Mouse (Mus musculus) E14TG2a.4 (cell line): ENCODE measurements around the gene Paox.
"Not testable (repeated sequence)": the region's sequence is repeated elsewhere in the genome, so short reads cannot be mapped to it uniquely, and the experiment has no call there.

Source experiments
- H3K27me3 ChIP-seq: 2 replicates; pipeline ENCODE4 v1.6.1; 2014; ENCODE audit warnings: low read length, control low read depth; ENCODE audit not compliant: insufficient read depth
- H3K36me3 ChIP-seq: 2 replicates; pipeline ENCODE4 v1.6.1; 2014; ENCODE audit warnings: low read length, control low read depth; ENCODE audit not compliant: insufficient read depth
- H3K4me1 ChIP-seq: replicated peaks from 2 replicates; pipeline ENCODE4 v1.6.1; 2014; ENCODE audit warnings: low read depth, low read length, control low read depth
- H3K4me3 ChIP-seq: replicated peaks from 2 replicates; pipeline ENCODE4 v1.5.1; 2014; ENCODE audit warnings: mild to moderate bottlenecking, low read length
- H3K9me3 ChIP-seq: 2 replicates; pipeline ENCODE4 v1.6.1; 2014; ENCODE audit warnings: low read length, control low read depth
- CTCF ChIP-seq: conservative IDR thresholded peaks from 2 replicates; pipeline ENCODE4 v1.5.1; 2014; ENCODE audit warnings: low read length
- NANOG ChIP-seq: IDR thresholded peaks from 2 replicates; pipeline ENCODE4 v1.6.1; 2014; ENCODE audit warnings: borderline replicate concordance, low read length, mixed read lengths
- POU5F1 ChIP-seq: IDR thresholded peaks from 2 replicates; pipeline ENCODE4 v1.6.1; 2014; ENCODE audit warnings: low read length, borderline replicate concordance

Gene Paox

GRCm38 (mm10) chr7:140126022-140126350 is 10.4 kb downstream of the Paox start:
- Histone ChIP-seq H3K4me3 (peak overlapping the region; percentile 95), H3K4me1 (peaks cover 45% of the 10 kb centered on the region), H3K36me3 (peaks cover 41% of the 10 kb centered on the region), H3K27me3 (no peaks in the 10 kb centered on the region), H3K9me3 (no peaks in the 10 kb centered on the region)
- TF ChIP-seq NANOG (no peak), POU5F1 (no peak), CTCF (no peak)

DNA sequence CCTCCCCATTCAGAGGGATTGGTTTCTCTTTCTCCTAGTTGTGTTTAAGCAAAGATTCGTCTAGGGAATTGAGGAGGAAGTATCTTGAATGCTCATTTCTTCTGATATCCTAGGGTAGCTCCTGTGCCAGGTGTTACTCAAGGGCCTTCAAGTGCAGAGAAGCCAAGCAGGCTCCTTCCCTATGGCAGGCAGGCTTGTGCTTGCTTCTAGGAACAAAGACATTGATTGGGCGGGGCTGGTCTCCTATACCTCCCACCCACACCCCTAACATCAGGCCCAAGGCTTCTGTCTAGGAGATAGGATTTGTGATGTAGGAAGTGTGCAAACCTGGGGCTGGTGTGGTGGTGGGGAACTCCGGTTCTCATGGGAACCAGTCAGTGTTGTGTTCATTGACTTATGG is 11.3 kb downstream of the Paox start:
- Histone ChIP-seq H3K9me3 (no peaks in the 10 kb centered on the region), H3K27me3 (no peaks in the 10 kb centered on the region), H3K4me1 (peaks cover 42% of the 10 kb centered on the region), H3K36me3 (peaks cover 48% of the 10 kb centered on the region), H3K4me3 (peak overlapping the region; percentile 61)
- no peak for TF ChIP-seq POU5F1
- no peak for TF ChIP-seq CTCF
- TF ChIP-seq NANOG = no peak

DNA sequence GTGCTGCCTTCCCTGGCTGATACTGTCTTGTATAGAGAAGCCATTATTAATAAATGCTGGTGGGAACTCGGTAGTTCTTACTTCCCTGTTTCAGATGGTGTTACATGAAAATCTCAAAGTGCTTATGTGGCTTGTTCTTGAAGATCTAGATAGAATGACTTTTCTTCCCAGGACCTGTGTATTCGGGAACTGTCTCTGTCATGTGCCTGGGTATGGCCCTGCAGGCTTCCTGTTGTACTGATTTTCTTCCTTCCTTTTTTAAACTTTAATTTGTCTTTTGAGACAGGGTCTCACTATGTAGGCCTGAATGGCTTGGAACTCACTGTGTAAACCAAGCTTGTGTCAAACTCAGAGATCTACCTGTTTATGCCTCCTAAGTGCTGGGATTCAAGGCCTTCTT is 12.3 kb downstream of the Paox start:
- Histone ChIP-seq H3K9me3 (no peaks in the 10 kb centered on the region), H3K4me1 (peaks cover 32% of the 10 kb centered on the region), H3K27me3 (no peaks in the 10 kb centered on the region), H3K4me3 (no peak overlapping the region), H3K36me3 (peaks cover 58% of the 10 kb centered on the region)
- no peak for TF ChIP-seq CTCF
- TF ChIP-seq POU5F1 = no peak
- no peak for TF ChIP-seq NANOG

DNA sequence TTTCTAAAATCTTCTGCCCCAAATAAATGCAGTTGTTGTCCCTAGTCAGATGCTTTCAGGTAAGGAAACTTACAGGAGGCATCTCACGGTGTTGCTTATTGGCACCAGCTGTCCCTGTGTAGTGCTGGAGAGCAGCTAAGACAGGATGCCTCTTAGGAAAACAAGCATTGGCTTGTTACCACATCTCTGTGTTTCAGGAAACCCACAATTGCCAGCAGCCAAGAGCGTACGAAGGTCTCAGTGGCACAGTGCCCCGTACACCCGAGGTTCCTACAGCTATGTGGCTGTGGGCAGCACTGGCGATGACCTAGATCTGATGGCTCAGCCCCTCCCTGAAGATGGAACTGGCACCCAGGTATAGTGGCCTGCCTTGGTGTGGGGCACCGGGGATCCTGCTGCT is 16.6 kb downstream of the Paox start:
- peaks cover 81% of the 10 kb centered on the region for H3K36me3 ChIP-seq
- not testable (repeated sequence) for H3K4me3 ChIP-seq, H3K4me1 ChIP-seq, H3K27me3 ChIP-seq, H3K9me3 ChIP-seq

GRCm38 (mm10) chr7:140134033-140134432 is 18.4 kb downstream of the Paox start:
- not testable (repeated sequence) for H3K9me3 ChIP-seq, H3K4me3 ChIP-seq, H3K27me3 ChIP-seq
- H3K36me3 ChIP-seq = peaks cover 62% of the 10 kb centered on the region
- H3K4me1 ChIP-seq = peaks cover 13% of the 10 kb centered on the region

GRCm38 (mm10) chr7:140135106-140135770 is 19.6 kb downstream of the Paox start:
- Histone ChIP-seq H3K9me3 (no peaks in the 10 kb centered on the region), H3K27me3 (no peaks in the 10 kb centered on the region), H3K4me1 (peaks cover 13% of the 10 kb centered on the region), H3K4me3 (no peak overlapping the region), H3K36me3 (peaks cover 62% of the 10 kb centered on the region)
- TF ChIP-seq POU5F1 (no peak), CTCF (no peak), NANOG (no peak)

DNA sequence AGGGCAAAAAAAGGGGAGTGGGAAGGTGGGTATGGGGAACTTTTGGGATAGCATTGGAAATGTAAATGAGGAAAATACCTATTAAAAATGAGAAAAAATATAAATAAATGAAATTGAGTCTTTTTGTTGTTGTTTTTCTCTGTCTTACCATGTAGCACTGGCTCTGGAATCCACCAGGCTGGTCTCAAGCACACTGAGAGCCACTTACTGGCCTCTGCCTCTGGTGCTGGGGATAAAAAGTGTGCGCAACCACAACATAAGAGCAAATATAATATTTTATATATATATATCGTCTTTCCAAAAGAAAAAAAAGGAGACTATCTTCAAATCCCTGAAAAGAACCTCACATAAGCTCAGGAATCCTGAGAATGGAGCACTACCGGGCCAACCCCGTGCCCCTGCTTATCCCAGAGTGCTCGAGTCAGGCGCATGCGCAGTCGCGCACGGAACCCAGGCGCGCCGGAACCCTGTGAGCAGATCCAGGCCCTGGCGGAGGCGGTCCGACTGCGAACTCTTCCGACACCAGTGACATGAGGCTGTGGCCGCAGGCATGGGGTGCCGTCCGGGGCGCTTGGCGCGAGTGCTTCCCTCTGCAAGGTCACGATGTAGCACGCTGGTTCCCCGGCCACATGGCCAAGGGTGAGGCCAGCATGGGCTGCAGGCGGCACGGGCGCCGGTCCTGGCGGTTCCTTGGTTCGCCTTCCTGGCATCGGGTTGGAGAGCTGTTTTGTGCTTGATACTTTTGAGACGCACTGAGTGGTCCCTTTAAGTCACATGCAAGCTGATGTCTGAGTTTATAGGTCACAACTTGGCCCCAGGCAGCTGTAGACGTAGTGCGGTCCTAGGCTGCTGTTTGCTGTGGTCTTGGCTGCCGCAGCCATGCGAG is 21.8 kb downstream of the Paox start, which contains the start of gene Mtg1:
Gene Mtg1, plus strand, starts transcription at position 430 of the 886 bp plus-strand sequence.
- H3K27me3 ChIP-seq = no peaks in the 10 kb centered on the region
- H3K9me3 ChIP-seq = no peaks in the 10 kb centered on the region
- peaks cover 16% of the 10 kb centered on the region for H3K4me1 ChIP-seq
- peak within 1 kb of the TSS; percentile 91 for H3K4me3 ChIP-seq
- TF ChIP-seq CTCF (no peak), POU5F1 (no peak), NANOG (no peak)
- peaks cover 51% of the 10 kb centered on the region for H3K36me3 ChIP-seq

- Histone ChIP-seq H3K9me3 (no peaks in the 10 kb centered on the region), H3K4me3 (peak overlapping the region; percentile 91), H3K36me3 (peaks cover 45% of the 10 kb centered on the region), H3K4me1 (peaks cover 16% of the 10 kb centered on the region), H3K27me3 (no peaks in the 10 kb centered on the region)
- TF ChIP-seq NANOG = no peak
- no peak for TF ChIP-seq POU5F1
- TF ChIP-seq CTCF = no peak
Measured at GRCm38 (mm10) chr7:140138021-140138310, 22.4 kb downstream of the Paox start.

GRCm38 (mm10) chr7:140141350-140141749 is 25.8 kb downstream of the Paox start:
- Histone ChIP-seq H3K27me3 (no peaks in the 10 kb centered on the region), H3K9me3 (no peaks in the 10 kb centered on the region), H3K36me3 (peaks cover 45% of the 10 kb centered on the region), H3K4me1 (peaks cover 16% of the 10 kb centered on the region), H3K4me3 (no peak overlapping the region)
- peak; percentile 67 for TF ChIP-seq CTCF
- no peak for TF ChIP-seq POU5F1
- no peak for TF ChIP-seq NANOG
